Mouse (Mus musculus) CH12.LX (cell line): ENCODE data around the gene Cdca3. TPM values are rescaled to one million over a fixed set of nuclear protein-coding genes. Genes with fewer than 3 reads are reported as not detected.

Source experiments
- DNase-seq: peaks from one replicate; pipeline ENCODE4 v3.0.0-alpha.2; 2013; ENCODE audit errors: extremely low read depth
- H3K27ac ChIP-seq: 2 replicates; pipeline ENCODE4 v1.5.1; 2012; ENCODE audit warnings: low read depth, mild to moderate bottlenecking, control low read depth, moderate library complexity; ENCODE audit not compliant: insufficient read depth
- H3K27me3 ChIP-seq: replicated peaks from 2 replicates; pipeline ENCODE3; 2012; ENCODE audit warnings: inconsistent platforms
- H3K36me3 ChIP-seq, 2 experiments: replicated peaks in 1 of 2; 2 replicates each; pipeline versions ENCODE3 to v1.6.1; 2012; ENCODE audit warnings: inconsistent platforms in 1 of 2, low read length in 1 of 2, mild to moderate bottlenecking in 1 of 2, mixed read lengths in 1 of 2, moderate library complexity in 1 of 2; ENCODE audit not compliant: control insufficient read depth in 1 of 2, insufficient read depth in 1 of 2
- H3K4me1 ChIP-seq, 2 experiments: 2 replicates each; pipeline ENCODE4 v1.6.1; 2012; ENCODE audit warnings: inconsistent platforms in 1 of 2, moderate library complexity in 1 of 2; ENCODE audit not compliant: insufficient read depth in 2 of 2, control insufficient read depth in 1 of 2
- H3K4me2 ChIP-seq: 2 replicates; pipeline ENCODE4 v1.6.1; 2012; ENCODE audit warnings: low read depth, mild to moderate bottlenecking, control low read depth; ENCODE audit not compliant: poor library complexity, insufficient read depth, severe bottlenecking
- H3K4me3 ChIP-seq, 3 experiments: fragments of 150-350 bp in 1 of 3; sonication (generic) in 1 of 3; replicated peaks in 1 of 3; 2 replicates each; pipeline versions ENCODE3 to v1.5.1; 2011 to 2012; ENCODE audit warnings: low read depth in 2 of 3, low read length in 2 of 3, mild to moderate bottlenecking in 2 of 3, moderate library complexity in 2 of 3, control low read depth in 1 of 3, improper control_type of control experiment in 1 of 3, inconsistent platforms in 1 of 3, mixed read lengths in 1 of 3; ENCODE audit not compliant: poor library complexity in 1 of 3
- H3K79me2 ChIP-seq: replicated peaks from 2 replicates; pipeline ENCODE4 v1.6.1; 2012; ENCODE audit warnings: mild to moderate bottlenecking, moderate library complexity; ENCODE audit not compliant: control insufficient read depth, poor library complexity, insufficient read depth, severe bottlenecking; ENCODE audit errors: extremely low read depth
- H3K9ac ChIP-seq: 2 replicates; pipeline ENCODE4 v1.6.1; 2012; ENCODE audit warnings: low read depth, mild to moderate bottlenecking, control low read depth, moderate library complexity; ENCODE audit not compliant: insufficient read depth
- H3K9me3 ChIP-seq: replicated peaks from 2 replicates; pipeline ENCODE3; 2012; ENCODE audit warnings: low read length, inconsistent platforms, mixed read lengths
- BHLHE40 ChIP-seq: IDR thresholded peaks from 2 replicates; pipeline ENCODE4 v1.6.1; 2011; ENCODE audit warnings: mild to moderate bottlenecking, low read depth, low read length, improper control_type of control experiment
- CHD2 ChIP-seq: IDR thresholded peaks from 2 replicates; pipeline ENCODE4 v1.6.1; 2011; ENCODE audit warnings: low read length, improper control_type of control experiment
- CTCF ChIP-seq, 2 experiments: IDR thresholded peaks in 1 of 2; conservative IDR thresholded peaks in 1 of 2; 2 replicates each; pipeline ENCODE4 v1.5.1; 2011 to 2012; ENCODE audit warnings: low read depth in 2 of 2, low read length in 2 of 2, improper control_type of control experiment in 1 of 2, inconsistent platforms in 1 of 2, mild to moderate bottlenecking in 1 of 2, moderate library complexity in 1 of 2
- ELF1 ChIP-seq: IDR thresholded peaks from 2 replicates; pipeline ENCODE4 v1.6.1; 2014; ENCODE audit warnings: low read depth, mild to moderate bottlenecking, inconsistent platforms, low read length, improper control_type of control experiment
- ETS1 ChIP-seq: conservative IDR thresholded peaks from 2 replicates; pipeline ENCODE4 v1.6.1; 2012; ENCODE audit warnings: low read depth, mild to moderate bottlenecking, inconsistent platforms, low read length, improper control_type of control experiment, moderate library complexity
- GABPA ChIP-seq: IDR thresholded peaks from 2 replicates; pipeline ENCODE4 v1.6.1; 2012; ENCODE audit warnings: low read depth, low read length, improper control_type of control experiment, inconsistent platforms; ENCODE audit not compliant: insufficient replicate concordance
- IRF4 ChIP-seq: IDR thresholded peaks from 2 replicates; pipeline ENCODE4 v1.6.1; 2014; ENCODE audit warnings: low read depth, mild to moderate bottlenecking, inconsistent platforms, low read length, improper control_type of control experiment
- MAZ ChIP-seq: IDR thresholded peaks from 2 replicates; pipeline ENCODE4 v1.6.1; 2012; ENCODE audit warnings: low read depth, mild to moderate bottlenecking, inconsistent platforms, low read length, improper control_type of control experiment, moderate library complexity
- MXI1 ChIP-seq: IDR thresholded peaks from 2 replicates; pipeline ENCODE4 v1.6.1; 2011; ENCODE audit warnings: mild to moderate bottlenecking, low read depth, low read length, improper control_type of control experiment
- NELFE ChIP-seq: IDR thresholded peaks from 2 replicates; pipeline ENCODE4 v1.6.1; 2011; ENCODE audit warnings: low read depth, low read length, improper control_type of control experiment
- NRF1 ChIP-seq: IDR thresholded peaks from 2 replicates; pipeline ENCODE4 v1.6.1; 2014; ENCODE audit warnings: low read depth, mild to moderate bottlenecking, inconsistent platforms, low read length, improper control_type of control experiment, moderate library complexity
- PAX5 ChIP-seq: IDR thresholded peaks from 2 replicates; pipeline ENCODE4 v1.6.1; 2012; ENCODE audit warnings: low read length, inconsistent platforms, mixed read lengths
- POLR2A ChIP-seq: IDR thresholded peaks from 2 replicates; pipeline ENCODE4 v1.6.1; 2011; ENCODE audit warnings: low read depth, mild to moderate bottlenecking, improper control_type of control experiment, low read length
- POLR2AphosphoS2 ChIP-seq: IDR thresholded peaks from 2 replicates; pipeline ENCODE4 v1.6.1; 2011; ENCODE audit warnings: low read depth, low read length, improper control_type of control experiment
- RAD21 ChIP-seq: IDR thresholded peaks from 2 replicates; pipeline ENCODE4 v1.6.1; 2011; ENCODE audit warnings: low read depth, mild to moderate bottlenecking, low read length, improper control_type of control experiment, moderate library complexity
- SIN3A ChIP-seq: IDR thresholded peaks from 2 replicates; pipeline ENCODE4 v1.6.1; 2012; ENCODE audit warnings: low read length, improper control_type of control experiment, inconsistent platforms
- SMC3 ChIP-seq: IDR thresholded peaks from 2 replicates; pipeline ENCODE4 v1.6.1; 2011; ENCODE audit warnings: low read depth, low read length, improper control_type of control experiment
- TBP ChIP-seq: conservative IDR thresholded peaks from 2 replicates; pipeline ENCODE4 v1.6.1; 2011; ENCODE audit warnings: low read depth, low read length, improper control_type of control experiment
- ZMIZ1 ChIP-seq: IDR thresholded peaks from 2 replicates; pipeline ENCODE4 v1.6.1; 2012; ENCODE audit warnings: low read depth, mild to moderate bottlenecking, inconsistent platforms, low read length, improper control_type of control experiment
- ZNF384 ChIP-seq: IDR thresholded peaks from 2 replicates; pipeline ENCODE4 v1.6.1; 2012; ENCODE audit warnings: low read depth, low read length, improper control_type of control experiment, inconsistent platforms
- dilution Hi-C: fragments of 300-500 bp; cut with MboI; formaldehyde crosslinking; loops from 2 replicates; pipeline ENCODE4 v1.14.3; 2020; ENCODE audit warnings: low sequenced_read_pairs; ENCODE audit not compliant: extremely low pct_unique_long_range_greater_than_20kb, extremely low pct_ligation_motif_present
- in situ Hi-C: fragments of 300-500 bp; cut with MboI; formaldehyde crosslinking; loops from 3 replicates; pipeline ENCODE4 v1.14.3; 2019; ENCODE audit warnings: low sequenced_read_pairs, low pct_ligation_motif_present, low pct_unique_long_range_greater_than_20kb, mixed read lengths
- polyA plus RNA-seq: library from polyadenylated mRNA; unstranded; fragments of >175 nt; gene quantifications from 2 replicates; pipeline ENCODE4 v1.2.1, GENCODE M21; 2012; ENCODE audit warnings: low read depth; ENCODE audit not compliant: insufficient read length
- total RNA-seq, 2 experiments: library from RNA; depleted of rRNA; stranded (reverse); fragments of 300-350 nt in 1 of 2; fragments of >200 nt in 1 of 2; gene quantifications; 2 replicates each; pipeline ENCODE4 v1.2.3; 2012 to 2014

Gene Cdca3
- total and polyA plus RNA-seq, 3 experiments: 117 to 229 (median 224) TPM

- Histone ChIP-seq H3K9ac (peak overlapping the region; percentile 28), H3K4me2 (peak overlapping the region; percentile 12), H3K79me2 (no peaks in the 10 kb centered on the region), H3K4me3 (peak overlapping the region; percentile 41 to 50 (median 46)), H3K27ac (peak overlapping the region; percentile 8; the same call in 1 of the 2 replicates), H3K4me1 (peaks cover 3 to 32% of the 10 kb centered on the region in 2 experiments; a peak in 2 of 4 replicates), H3K27me3 (no peaks in the 10 kb centered on the region), H3K36me3 (peaks cover 7 to 33% of the 10 kb centered on the region in 2 experiments), H3K9me3 (peaks cover 4% of the 10 kb centered on the region)
- DNase-seq: peak; percentile 90
- dilution Hi-C loops: no loop called here
- TF ChIP-seq PAX5: no peak
- TF ChIP-seq ELF1: peak; percentile 6; the same call in 1 of the 2 replicates
- TF ChIP-seq ZMIZ1: peak; percentile 45
- peak; percentile 89 for TF ChIP-seq MXI1
- no peak for TF ChIP-seq GABPA
- peak; percentile 54; the same call in 1 of the 2 replicates for TF ChIP-seq TBP
- peak; percentile 89 for TF ChIP-seq BHLHE40
- 0 out of 2 replicates have a peak, but pooled peaks have one; percentile 31 for TF ChIP-seq NELFE
- TF ChIP-seq ETS1: 0 out of 2 replicates have a peak, but pooled peaks have one; percentile 45
- no peak for TF ChIP-seq ZNF384
- peak; percentile 53 for TF ChIP-seq POLR2A
- peak; percentile 5; the same call in 1 of the 2 replicates for TF ChIP-seq IRF4
- TF ChIP-seq POLR2AphosphoS2: peak; percentile 83; the same call in 1 of the 2 replicates
- peak; percentile 33 for TF ChIP-seq SMC3
- TF ChIP-seq CHD2: peak; percentile 12
- TF ChIP-seq CTCF (conservative IDR thresholded peaks at IDR 0.05 in 1 of 2, IDR thresholded peaks at IDR 0.05 in 1 of 2; ENCODE audit: low read depth in 2 of 2, low read length in 2 of 2): peak in 1 of 2 experiments; percentile 38; a peak in 2 of 4 replicates
- no peak for TF ChIP-seq RAD21
- 0 out of 2 replicates have a peak, but pooled peaks have one; percentile 38 for TF ChIP-seq NRF1
- no peak for TF ChIP-seq MAZ
- peak; percentile 67; the same call in 1 of the 2 replicates for TF ChIP-seq SIN3A
- in situ Hi-C loops: no loop called here
Observed at GRCm38 (mm10) chr6:124805341-124806321, 23.7 kb upstream of the Cdca3 start.
